Mouse (Mus musculus): ENCODE results near the gene Ninl.

GRCm38 (mm10) chr2:150950056-150950455, 89.1 kb downstream of the Ninl start:
- TF ChIP-seq CTCF (IDR thresholded peaks at IDR 0.05; ENCODE audit: borderline replicate concordance, extremely low read depth, insufficient read depth, insufficient read length) (no peak), POLR2A (IDR thresholded peaks at IDR 0.05; ENCODE audit: borderline replicate concordance, extremely low read depth, insufficient read depth, insufficient read length, poor library complexity, severe bottlenecking) (no peak)
